Mouse (Mus musculus): ENCODE results near the gene Fam168a. TPM values are rescaled to one million over a fixed set of nuclear protein-coding genes. Genes with fewer than 3 reads are reported as not detected.
"Not testable (repeated sequence)": the region's sequence is repeated elsewhere in the genome, so short reads cannot be mapped to it uniquely, and the experiment has no call there.

Fam168a gene
- polyA plus RNA-seq, 1 experiment = 64.3 TPM

DNA sequence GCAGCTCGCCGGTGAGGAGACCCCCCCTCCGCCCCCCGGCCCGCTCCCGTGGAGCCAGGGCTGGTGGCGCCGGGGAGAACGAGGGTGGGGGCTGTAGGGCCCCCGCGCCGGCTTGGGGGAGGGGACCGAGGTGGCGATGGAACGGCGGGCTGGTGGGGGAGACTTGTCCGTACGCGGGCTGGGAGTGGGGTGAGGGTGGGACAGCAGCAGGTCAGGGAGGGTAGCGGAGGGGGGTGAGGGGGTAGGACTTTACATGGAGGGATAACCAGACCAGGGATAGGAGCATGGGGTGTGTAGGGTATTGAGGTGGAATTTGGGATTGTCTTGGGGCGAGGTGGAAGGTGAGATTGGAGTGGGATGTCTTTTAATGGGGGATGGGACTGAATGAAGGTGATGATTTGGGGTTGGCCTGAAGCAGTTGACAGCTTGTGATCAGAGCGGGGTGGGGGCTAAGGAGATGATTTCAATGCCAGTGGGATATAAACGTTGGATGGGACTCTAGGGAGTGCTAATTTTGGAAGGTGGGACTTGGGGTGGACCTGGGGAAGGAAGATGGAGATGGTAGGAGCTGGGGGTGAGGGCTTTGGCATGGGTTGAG is 547 bp downstream of the Fam168a start:
- DNase-seq (ENCODE audit: low read depth) = no peak

GRCm38 (mm10) chr7:100718741-100719140 is 12.3 kb downstream of the Fam168a start:
- no peak for DNase-seq (ENCODE audit: low read depth)

GRCm38 (mm10) chr7:100722268-100722667 is 15.8 kb downstream of the Fam168a start:
- no peak for DNase-seq (ENCODE audit: low read depth)

DNA sequence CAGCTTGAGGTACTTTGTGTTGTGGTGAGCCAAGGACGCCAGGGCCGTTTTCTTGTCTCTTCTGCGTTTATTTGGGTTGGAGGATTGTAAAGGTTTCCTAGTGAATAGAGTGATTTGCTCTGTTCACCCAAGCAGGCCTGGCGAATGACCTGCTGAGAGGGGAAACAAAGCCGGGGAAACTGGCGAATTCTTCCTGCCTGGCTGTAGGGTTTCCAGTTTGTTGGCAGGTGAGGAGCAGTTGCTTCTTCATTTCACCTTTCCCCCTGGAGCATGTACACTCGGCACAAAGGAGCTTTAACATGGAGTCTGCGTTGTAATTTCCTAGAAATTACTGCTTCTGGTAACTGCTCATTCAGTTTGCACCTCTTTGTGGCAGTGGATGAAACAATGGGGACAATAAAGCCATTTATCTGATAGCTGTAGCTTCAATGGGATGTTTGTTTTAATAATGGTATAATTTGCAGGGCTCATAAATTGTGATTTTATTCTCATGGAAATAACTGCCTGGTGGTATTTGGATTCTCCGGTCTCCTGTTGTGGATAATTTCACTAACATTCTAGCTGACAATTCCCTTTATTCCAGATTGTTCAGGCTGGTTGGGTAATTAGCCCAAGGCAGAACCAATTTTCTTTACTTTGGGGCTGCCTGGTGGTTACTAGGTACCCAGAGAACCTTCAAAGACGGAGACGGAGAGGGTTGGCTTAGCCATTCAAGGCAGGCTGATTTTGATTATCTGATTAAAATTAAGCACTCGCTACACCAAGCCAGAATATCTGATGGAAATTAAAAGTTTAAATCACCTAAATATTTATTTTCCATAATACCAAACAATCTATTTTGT is 17.2 kb downstream of the Fam168a start:
- DNase-seq (ENCODE audit: low read depth) = no peak

DNA sequence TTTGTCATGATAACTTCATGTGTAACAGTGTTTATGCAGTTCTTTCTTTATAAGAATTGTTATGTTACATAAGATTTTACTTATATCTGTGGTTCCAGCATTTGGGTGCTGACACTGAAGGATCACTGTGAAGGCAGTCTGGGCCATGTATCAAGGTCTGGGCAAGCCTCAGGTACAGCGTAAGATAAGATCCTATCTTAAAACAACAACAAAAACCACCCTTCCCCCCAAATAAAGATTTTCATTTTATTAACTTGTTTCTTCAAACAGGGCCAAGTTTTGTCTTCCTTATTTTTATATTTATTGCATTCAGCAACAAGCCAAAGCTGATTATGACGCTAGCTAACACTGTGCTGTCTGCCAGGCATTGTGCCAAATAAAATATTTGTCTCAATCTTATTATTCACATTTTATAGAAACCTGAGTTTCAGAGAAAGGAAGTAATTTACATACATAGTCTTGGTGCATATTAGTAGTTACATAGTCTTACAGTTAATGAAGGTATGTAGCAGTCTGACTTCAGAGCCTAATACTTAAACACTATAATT is 21.2 kb downstream of the Fam168a start:
- DNase-seq (ENCODE audit: low read depth) = no peak

DNA sequence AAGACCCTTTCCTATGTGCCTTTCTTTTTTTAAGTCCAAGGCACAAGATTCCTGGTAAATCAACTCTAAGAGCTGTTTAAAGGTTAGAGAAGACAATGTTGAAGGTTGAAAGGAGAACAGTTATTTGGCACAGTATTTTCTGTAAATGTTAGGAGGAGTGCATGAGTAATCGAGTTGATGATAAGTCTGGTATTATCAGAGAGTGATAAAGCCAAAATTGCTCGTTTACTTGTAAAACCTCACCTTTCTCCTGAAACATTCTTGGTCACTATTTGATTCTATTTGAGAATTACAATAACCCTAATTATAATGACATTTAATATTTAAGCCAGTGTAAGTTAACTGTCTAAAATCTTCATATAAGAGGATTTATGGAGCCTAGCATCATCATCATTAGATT is 23.3 kb downstream of the Fam168a start:
- DNase-seq (ENCODE audit: low read depth) = no peak

- DNase-seq (ENCODE audit: low read depth) = no peak
Measured at GRCm38 (mm10) chr7:100732341-100733050, 26.1 kb downstream of the Fam168a start.

DNA sequence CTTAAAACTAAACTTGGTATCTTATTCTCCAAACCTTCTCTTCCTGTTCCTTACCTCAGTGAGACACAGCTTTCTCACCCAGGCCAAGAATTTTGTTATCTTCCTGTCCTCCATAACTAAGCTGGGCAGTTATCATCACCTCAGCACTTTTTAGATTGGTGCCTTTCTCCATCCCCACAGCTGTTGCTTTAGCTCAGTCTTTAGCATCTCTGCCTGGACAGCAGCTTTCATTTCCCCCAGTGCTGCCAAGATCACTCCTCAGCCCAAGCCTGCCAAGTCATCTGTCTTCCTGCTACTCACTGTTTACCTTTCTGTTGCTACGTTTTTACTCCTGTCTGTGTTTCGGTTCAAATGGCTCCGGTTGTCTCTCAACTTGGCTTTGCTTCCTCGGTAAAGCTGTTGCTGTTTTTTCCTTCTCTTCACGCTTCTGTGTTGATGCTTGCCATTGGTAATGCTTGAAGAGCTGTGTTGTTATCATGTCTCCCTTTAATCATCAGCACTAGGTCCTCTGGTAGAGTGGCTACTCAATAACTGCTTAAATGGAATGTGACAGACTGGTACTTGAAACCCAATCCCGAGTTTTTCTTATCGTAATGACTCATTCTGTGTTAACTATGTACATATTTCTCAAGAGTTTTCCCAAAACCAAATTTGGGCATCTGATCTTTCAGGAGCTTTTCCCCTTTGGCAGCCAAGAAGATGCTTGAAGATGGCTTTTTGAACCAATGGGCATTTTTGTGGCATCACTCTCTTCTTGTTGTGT is 26.8 kb downstream of the Fam168a start:
- no peak for DNase-seq (ENCODE audit: low read depth)

- no peak for DNase-seq (ENCODE audit: low read depth)
Measured at GRCm38 (mm10) chr7:100734201-100734600, 27.8 kb downstream of the Fam168a start.

- not testable (repeated sequence) for DNase-seq (ENCODE audit: low read depth)
Measured at GRCm38 (mm10) chr7:100734905-100735304, 28.5 kb downstream of the Fam168a start.

DNA sequence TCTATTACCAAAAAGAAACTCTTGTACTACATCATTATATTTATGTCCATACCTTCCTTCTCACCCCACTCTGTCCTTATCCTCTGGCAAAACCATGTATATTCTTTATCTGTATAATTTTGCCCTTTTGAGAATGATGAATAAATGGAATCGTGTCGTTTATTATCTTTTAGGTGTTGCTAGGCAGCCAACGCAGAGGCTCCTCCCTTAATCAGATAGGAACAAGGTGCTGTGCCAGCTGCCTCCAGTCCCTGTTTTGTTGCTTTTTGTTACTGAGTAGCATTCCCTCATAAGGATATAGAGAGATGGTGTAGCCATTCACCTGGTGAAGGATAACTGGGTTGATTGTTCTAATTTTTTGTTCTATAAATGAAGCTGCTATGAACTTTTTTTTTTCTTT is 29.7 kb downstream of the Fam168a start:
- no peak for DNase-seq (ENCODE audit: low read depth)

- no peak for DNase-seq (ENCODE audit: low read depth)
Measured at GRCm38 (mm10) chr7:100744372-100744771, 37.9 kb downstream of the Fam168a start.

DNA sequence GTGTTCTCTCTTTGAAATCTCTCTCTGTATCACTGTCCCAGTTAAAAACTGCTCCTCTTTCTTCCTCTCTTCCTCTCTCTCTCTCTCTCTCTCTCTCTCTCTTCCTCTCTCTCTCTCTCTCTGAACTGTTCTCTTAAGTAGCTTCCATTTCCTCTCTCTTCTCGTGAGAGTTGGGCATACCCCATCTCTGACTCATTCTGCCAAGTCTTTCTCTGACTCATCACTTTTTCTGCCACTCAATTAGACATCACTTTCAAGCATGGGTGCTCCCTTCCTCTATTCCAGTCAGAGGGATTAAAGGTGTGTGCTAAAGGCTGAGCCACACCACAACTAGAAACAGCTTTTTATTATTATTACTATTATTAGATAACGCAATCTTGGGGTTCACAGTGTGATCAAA is 43.7 kb downstream of the Fam168a start:
- DNase-seq (ENCODE audit: low read depth) = no peak

DNA sequence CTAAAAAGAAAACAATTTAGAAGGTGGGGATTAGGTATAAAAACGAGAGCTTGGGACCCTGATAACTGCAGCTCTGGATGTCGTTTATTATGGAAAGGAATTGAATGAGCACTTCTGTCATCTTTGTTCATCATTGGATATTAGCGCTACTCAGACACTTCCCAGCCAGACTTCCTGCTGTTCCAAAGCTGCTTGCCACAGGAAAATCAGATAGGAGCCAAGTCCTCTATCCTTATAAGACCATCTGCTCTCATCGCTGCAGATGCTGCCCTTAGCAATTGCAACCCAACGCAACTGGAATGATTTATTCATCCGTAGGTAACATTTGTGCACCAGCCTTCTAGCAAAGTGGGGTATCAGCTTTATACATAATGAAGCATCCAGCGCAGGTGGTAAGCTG is 52.3 kb downstream of the Fam168a start:
- DNase-seq (ENCODE audit: low read depth) = no peak

DNA sequence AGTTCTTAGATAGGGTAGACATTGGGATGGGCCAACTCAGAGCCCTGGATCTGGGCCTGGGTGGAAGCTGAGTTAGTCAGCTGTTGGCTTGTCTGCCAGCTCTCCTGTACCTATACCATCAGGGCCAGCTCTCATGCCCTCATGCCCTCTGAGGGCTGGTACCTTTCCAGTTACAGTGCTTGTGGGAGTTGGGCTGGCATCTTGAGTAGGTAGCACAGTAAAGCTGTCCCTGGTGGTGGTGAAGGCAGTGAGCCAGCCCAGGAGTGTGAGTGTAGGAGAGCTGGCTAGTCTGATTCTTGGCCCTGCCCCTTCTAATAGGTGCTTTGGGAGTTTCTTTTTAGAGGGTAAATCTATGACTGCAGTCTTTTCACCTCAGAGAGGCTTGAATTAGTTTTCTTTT is 56.3 kb downstream of the Fam168a start:
- DNase-seq (ENCODE audit: low read depth) = peak; percentile 66

- DNase-seq (ENCODE audit: low read depth) = no peak
Measured at GRCm38 (mm10) chr7:100767568-100767967, 61.1 kb downstream of the Fam168a start.

- DNase-seq (ENCODE audit: low read depth) = no peak
Measured at GRCm38 (mm10) chr7:100768009-100768408, 61.6 kb downstream of the Fam168a start.

DNA sequence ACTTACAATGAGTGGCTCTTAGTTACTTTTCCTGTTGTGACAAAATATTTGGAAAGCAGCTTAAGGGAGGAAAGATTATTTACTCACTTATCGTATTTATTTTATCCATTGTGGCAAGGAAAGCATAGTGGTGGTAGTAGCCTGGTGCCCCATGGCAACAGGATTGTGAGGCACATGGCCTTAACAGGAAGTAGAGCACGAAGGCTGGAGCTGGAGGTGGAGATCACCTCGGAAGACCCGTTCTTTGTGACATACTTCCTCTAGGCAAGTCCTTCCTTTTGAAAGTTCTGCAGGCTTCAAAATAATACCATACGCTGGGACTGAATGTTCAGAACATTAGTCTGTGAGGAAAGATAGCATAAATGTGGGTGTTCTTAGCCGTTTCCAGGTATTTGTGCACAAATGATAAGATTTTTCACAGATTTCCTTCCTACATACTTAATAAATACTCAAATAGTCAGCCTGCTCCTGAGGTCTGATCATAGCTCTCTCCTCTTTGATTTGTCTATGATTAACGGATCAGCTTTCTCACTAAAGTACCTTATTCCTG is 63.2 kb downstream of the Fam168a start:
- DNase-seq (ENCODE audit: low read depth) = no peak

DNA sequence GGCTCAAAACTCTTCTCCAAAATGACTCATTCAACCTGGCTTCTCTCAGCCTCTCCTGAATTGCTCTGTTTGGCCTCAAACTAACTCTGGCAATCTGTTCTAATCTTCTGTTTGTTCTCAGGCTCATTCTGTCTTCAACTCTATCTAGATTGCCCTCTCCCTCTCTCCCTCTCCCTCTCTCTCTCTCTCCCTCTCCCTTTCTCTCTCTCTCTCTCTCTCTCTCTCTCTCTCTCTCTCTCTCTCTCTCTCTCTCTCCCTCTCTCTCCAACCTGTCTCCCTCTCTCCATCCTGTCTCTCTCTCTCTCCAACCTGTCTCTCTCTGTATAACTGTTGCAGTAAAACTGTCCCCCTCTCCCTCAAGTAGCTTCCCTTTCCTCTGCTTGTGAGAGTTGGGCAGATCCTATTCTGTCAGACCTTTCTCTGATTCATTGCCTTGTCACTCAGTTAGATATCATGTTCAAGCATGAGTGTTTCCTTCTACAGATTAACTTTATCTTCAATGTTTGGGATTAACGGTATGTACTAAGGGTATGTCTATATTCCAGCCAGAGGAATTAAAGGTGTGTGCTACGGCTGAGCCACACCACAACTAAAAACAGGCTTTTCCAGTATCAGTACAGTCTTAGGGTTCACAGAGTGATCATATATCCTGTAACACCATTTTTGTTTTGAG is 64.4 kb downstream of the Fam168a start:
- DNase-seq (ENCODE audit: low read depth) = no peak

- DNase-seq (ENCODE audit: low read depth) = no peak
Measured at GRCm38 (mm10) chr7:100774189-100774588, 67.8 kb downstream of the Fam168a start.

GRCm38 (mm10) chr7:100775810-100776209 is 69.4 kb downstream of the Fam168a start:
- no peak for DNase-seq (ENCODE audit: low read depth)

Data from gonadal fat pad, adult 2 months (tissue).